Mouse (Mus musculus) adrenal gland, postnatal 4 days (tissue): ENCODE measurements at regions not wholly inside any gene's neighbourhood (a gene's known extent, or its start where the extent isn't known, plus 50 kb on each side); places are given as distances from the start of the nearest gene placed in this dataset.
"Not testable (repeated sequence)": the region's sequence is repeated elsewhere in the genome, so short reads cannot be mapped to it uniquely, and the experiment has no call there.

Experiments used
- DNase-seq, 2 experiments: peaks; one replicate each; pipeline ENCODE4 v3.0.0; 2021 to 2022; ENCODE audit warnings: low spot score in 2 of 2, mixed read lengths in 2 of 2

GRCm38 (mm10) chr3:9137131-9137874, 472.6 kb downstream of the Zfp704 start:
- DNase-seq: no peak

DNA sequence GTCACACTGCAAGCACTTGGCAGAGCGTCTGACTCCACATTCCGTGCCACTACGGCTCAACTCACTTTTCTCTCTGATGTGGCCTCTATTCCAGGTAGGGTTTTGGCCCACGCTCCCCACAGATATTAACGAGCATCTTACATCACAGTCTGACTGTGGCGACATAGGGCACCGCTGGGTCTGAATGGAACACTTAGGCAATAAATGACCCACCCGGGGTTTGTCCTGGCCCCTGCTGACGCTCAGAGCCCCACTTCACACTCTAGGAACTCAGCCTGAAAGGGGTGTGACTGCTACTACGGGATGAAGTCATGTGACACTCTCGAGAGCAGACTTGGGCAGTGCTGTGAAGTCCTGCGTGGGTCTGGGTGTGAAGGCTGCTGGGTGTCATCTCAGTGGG, 475.9 kb downstream of the Zfp704 start:
- DNase-seq: no peak

DNA sequence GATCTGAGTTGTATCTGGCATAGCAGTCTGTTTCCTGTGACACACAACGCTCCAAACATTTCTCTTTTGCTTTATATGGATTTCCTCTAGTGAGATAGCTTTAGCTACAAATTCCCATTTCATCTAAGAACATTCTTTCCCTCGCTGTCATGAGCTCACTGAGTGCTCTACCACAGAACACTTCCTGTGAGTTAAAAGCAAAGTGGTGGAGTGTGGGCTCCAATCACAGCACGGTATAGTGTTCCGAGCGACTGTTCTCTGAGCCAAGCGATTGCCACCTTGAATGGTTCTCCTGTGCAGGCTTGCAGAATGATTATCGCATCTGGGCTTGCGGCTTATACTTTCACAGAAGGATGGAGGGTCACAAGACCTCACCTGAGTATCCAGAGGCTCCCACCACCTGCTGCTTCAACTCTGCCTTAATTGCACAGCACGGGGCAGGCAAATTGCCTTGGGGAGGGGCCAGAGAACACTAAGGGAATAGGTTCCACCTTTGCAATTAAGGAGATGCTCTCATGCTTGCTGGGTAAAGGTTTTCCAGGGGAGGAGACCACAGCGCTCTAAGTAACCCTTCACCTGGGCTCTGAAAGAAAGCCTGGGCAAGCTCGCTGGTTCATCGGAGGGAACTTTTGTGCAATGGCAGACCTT, 477.7 kb downstream of the Zfp704 start:
- DNase-seq: no peak

GRCm38 (mm10) chr3:9131366-9131765, 478.5 kb downstream of the Zfp704 start:
- DNase-seq: no peak

DNA sequence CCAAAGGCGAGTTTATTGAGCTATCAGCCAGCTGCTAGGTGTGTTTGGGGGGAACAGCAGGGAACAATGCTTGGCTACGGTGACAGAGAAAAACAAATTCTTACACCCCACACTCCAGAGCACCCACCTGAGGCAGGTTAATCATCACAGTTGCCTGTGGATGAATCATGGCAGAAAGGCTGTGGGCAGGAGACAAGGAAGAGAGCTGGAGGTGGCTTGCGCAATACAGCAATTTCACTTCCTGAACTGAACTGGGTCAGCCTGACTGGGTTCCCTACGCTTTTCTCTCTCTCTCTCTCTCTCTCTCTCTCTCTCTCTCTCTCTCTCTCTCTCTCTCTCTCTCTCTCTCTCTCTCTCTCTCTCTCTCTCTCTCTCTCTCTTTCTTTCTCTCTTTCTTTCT, 481.5 kb downstream of the Zfp704 start:
- DNase-seq: no peak

GRCm38 (mm10) chr3:9123079-9123478, 486.8 kb downstream of the Zfp704 start:
- no peak for DNase-seq

GRCm38 (mm10) chr3:9117913-9118312, 492.0 kb downstream of the Zfp704 start:
- DNase-seq: no peak

GRCm38 (mm10) chr3:9113410-9113809, 496.5 kb downstream of the Zfp704 start:
- no peak for DNase-seq

DNA sequence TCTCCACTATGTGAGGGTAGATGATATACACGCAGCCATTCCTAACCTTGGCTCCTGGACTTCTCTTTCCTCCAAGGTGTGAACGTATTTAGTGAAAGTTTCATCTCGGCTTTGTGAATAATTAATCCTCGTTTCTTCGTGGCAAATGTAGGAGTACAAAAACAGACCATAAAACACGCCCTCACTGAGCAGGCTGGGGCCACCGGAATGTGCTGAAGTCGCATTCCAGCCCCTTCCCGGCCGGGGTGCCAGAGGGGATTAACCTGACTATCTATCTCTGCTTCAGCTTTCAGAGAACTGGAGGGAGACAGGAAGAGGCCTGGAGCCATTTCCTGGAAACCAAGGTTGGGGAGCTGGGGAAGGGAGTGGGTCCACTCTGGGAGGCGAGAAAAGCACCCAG, 499.1 kb downstream of the Zfp704 start:
- no peak for DNase-seq

GRCm38 (mm10) chr3:9109991-9110390, 499.9 kb downstream of the Zfp704 start:
- DNase-seq: no peak

- no peak for DNase-seq
Measured at GRCm38 (mm10) chr3:9109485-9109884, 500.4 kb downstream of the Zfp704 start.

DNA sequence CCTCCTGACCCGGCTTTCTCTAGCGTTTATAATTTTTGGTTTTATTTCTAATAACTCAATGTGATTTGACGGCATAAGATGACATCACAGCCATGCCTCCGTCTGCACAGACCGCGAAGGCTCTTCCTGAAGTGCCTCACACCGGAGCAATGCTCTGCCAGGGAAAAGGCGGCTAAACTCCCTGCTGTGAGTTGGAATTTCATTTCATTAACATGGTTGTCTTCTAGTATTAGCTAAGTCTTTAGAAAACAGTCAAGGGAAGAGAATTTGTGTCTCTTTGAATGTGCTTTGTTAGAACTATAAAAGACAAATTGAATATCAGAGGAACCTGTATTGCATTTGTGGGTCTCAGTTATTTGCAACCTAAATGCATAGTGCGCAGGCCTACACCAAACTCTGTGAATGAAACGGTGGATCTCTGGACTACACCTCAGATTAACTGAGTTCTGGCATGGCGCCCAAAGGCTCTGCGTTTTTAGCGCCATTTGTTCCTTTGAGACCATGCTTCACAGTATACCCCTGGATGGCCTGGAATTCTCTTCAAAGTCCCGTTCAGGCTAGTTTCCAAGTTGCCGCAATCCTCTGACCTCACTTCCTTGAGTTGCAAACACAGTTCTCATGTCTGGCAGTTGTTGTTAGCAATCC, 502.0 kb downstream of the Zfp704 start:
- DNase-seq: no peak

- no peak for DNase-seq
Measured at GRCm38 (mm10) chr3:9105191-9105926, 504.5 kb downstream of the Zfp704 start.

- no peak for DNase-seq
Measured at GRCm38 (mm10) chr3:9103456-9103855, 506.4 kb downstream of the Zfp704 start.

DNA sequence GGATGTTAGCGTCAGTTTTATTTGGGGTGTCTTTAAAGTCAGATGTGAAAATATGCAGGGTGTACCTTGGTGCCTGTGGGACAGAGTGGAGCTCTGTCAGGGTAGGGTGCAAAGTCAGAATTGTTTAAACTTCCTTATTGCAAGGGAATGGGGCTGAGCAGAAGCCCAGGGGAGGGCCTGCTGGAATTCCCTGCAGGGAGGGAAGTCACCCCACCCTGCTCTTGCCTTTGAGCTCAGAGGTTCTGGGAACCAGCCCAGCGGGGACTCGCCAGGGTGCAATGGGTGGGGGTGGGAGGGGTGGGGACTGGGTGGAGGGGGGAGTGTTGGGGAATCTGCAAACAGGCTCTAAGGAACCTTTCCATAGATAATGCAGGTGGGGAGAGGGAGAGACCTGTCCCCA, 508.6 kb downstream of the Zfp704 start:
- no peak for DNase-seq

DNA sequence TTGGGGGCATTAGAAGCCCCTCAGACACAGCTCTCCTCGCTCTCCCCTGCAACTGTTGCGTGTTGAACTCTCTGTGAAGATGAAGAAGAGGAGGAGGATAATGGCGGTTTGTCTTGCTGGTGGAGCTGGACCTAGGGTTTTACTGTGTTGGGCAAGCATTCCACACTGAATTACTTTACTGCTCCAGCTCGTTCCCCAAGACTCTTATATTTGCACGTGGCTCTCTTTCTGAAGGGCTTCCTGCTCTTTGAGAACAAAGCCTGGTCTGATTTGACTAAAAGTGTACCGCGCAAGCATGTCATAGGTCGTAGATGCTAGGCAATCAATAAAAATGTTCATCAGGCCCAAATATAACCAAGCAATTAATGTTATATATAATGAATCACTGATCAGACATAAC, 509.1 kb downstream of the Zfp704 start:
- no peak for DNase-seq

GRCm38 (mm10) chr3:9098441-9098840, 511.4 kb downstream of the Zfp704 start:
- no peak for DNase-seq

DNA sequence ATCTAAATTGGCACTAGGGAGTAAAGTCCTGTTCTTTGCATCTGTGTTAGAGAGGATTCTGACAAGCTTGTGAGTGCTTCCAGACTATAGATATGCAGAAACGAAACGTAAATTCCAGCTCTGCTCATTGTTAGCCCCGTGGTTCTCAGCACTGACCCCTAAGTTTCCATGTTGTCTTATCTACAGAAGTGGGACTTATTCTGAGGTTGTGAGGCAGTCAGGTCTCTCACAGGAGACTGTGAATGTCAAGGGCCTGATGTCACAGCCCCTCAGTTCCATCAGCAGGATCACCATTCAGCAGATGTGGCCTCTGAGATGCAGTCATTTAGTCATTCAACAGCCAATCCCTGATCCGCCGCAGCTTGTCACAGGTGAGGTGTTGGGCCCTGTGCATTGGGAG, 525.8 kb downstream of the Zfp704 start:
- no peak for DNase-seq

GRCm38 (mm10) chr3:9082061-9082460, 527.8 kb downstream of the Zfp704 start:
- no peak for DNase-seq

DNA sequence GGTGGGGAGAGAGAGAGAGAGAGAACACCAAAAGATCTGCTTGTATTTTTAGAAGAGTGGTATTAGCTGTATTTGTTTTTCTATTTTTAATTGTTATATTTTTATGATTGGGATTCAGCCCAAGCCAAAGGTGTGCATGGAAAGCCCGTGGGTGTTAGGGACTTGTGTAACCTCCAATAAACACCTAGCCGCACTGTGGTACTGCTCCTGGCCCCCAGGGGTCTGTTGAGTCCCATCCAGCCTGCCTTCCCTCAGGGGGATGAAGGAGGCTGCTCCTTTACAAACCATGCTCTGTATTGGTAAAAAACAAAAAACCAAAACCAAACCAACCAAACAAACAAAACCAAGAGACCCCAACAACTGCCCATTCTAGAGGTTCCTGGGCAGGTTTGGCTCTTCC, 531.7 kb downstream of the Zfp704 start:
- DNase-seq: no peak

DNA sequence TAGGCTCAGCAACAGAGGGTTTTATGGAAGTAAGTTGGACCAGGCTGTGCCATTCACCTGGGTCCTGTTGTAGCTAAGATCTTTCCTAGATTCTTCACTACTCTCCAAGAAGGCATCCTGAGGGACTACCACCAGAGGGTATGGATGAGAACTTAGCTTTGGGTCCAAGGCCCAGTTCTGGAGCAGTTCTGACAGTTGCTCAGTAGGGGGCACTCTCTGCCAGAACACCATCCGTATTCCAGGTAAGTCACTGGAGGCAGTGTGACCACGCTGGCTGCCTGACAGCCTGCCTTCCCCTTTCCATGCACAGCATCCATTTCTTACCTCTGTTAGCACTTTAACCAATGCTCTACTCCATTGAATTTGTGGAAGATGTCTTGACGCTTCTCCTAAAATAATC, 533.2 kb downstream of the Zfp704 start:
- DNase-seq: peak; percentile 22 to 34

GRCm38 (mm10) chr3:9072471-9072870, 537.4 kb downstream of the Zfp704 start:
- DNase-seq: not testable (repeated sequence)
